Mouse (Mus musculus): ENCODE measurements around the gene H6pd.

GRCm38 (mm10) chr4:150049157-150049513 lies 40.3 kb upstream of the H6pd start:
- TF ChIP-seq CTCF (IDR thresholded peaks at IDR 0.05; ENCODE audit: low read depth, low read length) (no peak), POLR2A (IDR thresholded peaks at IDR 0.05; ENCODE audit: insufficient read depth, low read length) (no peak)

Data from ES-Bruce4 (cell line).